Mouse (Mus musculus) forelimb bud, embryonic 11.5 days (tissue): Measurements from ENCODE around the gene Tgtp1.
"Not testable (repeated sequence)": the region's sequence is repeated elsewhere in the genome, so short reads cannot be mapped to it uniquely, and the experiment has no call there.

Experiments used
- DNase-seq: peaks from one replicate; pipeline ENCODE4 v3.0.0-alpha.2; 2012; ENCODE audit warnings: low read depth, low spot score

Tgtp1 gene

GRCm38 (mm10) chr11:48994018-48994417 is at the start of gene Tgtp1:
Tgtp1 (minus strand) TSS chr11:48994172.
- DNase-seq = not testable (repeated sequence)

GRCm38 (mm10) chr11:49012074-49012473 is 18.1 kb upstream of the Tgtp1 start:
- DNase-seq = not testable (repeated sequence)

- not testable (repeated sequence) for DNase-seq
Measured at GRCm38 (mm10) chr11:49006785-49007184, 12.8 kb upstream of the Tgtp1 start.

- not testable (repeated sequence) for DNase-seq
Measured at GRCm38 (mm10) chr11:49006317-49006716, 12.3 kb upstream of the Tgtp1 start.

GRCm38 (mm10) chr11:49000411-49000810 is 6.4 kb upstream of the Tgtp1 start:
- not testable (repeated sequence) for DNase-seq

GRCm38 (mm10) chr11:48993296-48993695 is 676 bp downstream of the Tgtp1 start:
- not testable (repeated sequence) for DNase-seq

GRCm38 (mm10) chr11:48991740-48992520 is 2.0 kb downstream of the Tgtp1 start, which contains the start of gene Gm12185:
Gm12185 (minus strand) TSS chr11:48992226.
- DNase-seq = not testable (repeated sequence)

GRCm38 (mm10) chr11:48989981-48990380 is 4.0 kb downstream of the Tgtp1 start:
- not testable (repeated sequence) for DNase-seq

- not testable (repeated sequence) for DNase-seq
Measured at GRCm38 (mm10) chr11:48988219-48988618, 5.8 kb downstream of the Tgtp1 start.

- not testable (repeated sequence) for DNase-seq
Measured at GRCm38 (mm10) chr11:48982848-48983247, 11.1 kb downstream of the Tgtp1 start.

GRCm38 (mm10) chr11:48980052-48980451 is 13.9 kb downstream of the Tgtp1 start:
- not testable (repeated sequence) for DNase-seq

- not testable (repeated sequence) for DNase-seq
Measured at GRCm38 (mm10) chr11:48979251-48979650, 14.7 kb downstream of the Tgtp1 start, which contains the start of gene 9930111J21Rik1. 9930111J21Rik1 (minus strand) TSS chr11:48979398.

- not testable (repeated sequence) for DNase-seq
Measured at GRCm38 (mm10) chr11:48978240-48978939, 15.6 kb downstream of the Tgtp1 start, which contains the start of gene Olfr56. Olfr56 (plus strand) TSS chr11:48978889.

- DNase-seq = not testable (repeated sequence)
Measured at GRCm38 (mm10) chr11:48974686-48975085, 19.3 kb downstream of the Tgtp1 start.

- DNase-seq = not testable (repeated sequence)
Measured at GRCm38 (mm10) chr11:48946090-48946489, 47.9 kb downstream of the Tgtp1 start, which contains the start of gene Psme2b. Psme2b (minus strand) TSS chr11:48946190.

- DNase-seq = not testable (repeated sequence)
Measured at GRCm38 (mm10) chr11:48939286-48939685, 54.7 kb downstream of the Tgtp1 start.
